Comparison of ENCODE assay signal across 16 mouse cellular contexts in the genomic region with DNA sequence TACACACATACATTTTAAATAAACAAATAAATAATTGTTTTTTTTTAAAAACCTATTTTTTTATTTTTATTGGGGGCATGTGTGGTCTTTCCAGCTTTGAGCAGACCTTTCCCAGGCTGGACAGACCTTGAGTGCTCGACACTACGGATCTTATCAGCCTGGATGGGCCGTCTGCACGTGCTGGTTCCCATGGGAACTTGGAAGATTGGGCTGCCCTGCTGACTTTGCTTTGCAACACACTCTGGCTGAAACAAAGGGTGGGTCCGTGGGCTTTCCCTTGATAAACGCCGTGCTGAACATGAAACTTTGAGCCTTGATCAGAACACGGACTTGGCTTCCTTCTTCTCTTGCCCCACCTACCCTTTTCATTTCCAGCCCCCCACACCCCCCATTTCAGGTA. TPM values are rescaled to one million over a fixed set of nuclear protein-coding genes. Genes with fewer than 3 reads are reported as not detected.
DNase-seq lines count a peak whose midpoint lies in the region; ATAC-seq and TF ChIP-seq lines count a peak whose summit lies in the region.
"Had no signal": no experiment of that assay in that cellular context is flagged by ENCODE, and none has a peak within 500 bp of the region (broad histone marks: within the 10 kb centered on the region; RNA-seq: fewer than 3 reads in every experiment).

No protein-coding gene starts in this region.

- peak; percentile 41; the same call in 1 of the 2 replicates for ATAC-seq in hindbrain, embryonic 16.5 days
- no peak for ATAC-seq in hindbrain, embryonic 12.5 days (ENCODE audit: low FRiP score)

- H3K9me3 ChIP-seq in hindbrain, embryonic 16.5 days (ENCODE audit: control insufficient read depth, low read length): no peaks in the 10 kb centered on the region
- H3K9me3 ChIP-seq in hindbrain, embryonic 12.5 days (replicated peaks): no peaks in the 10 kb centered on the region
- H3K9me3 ChIP-seq: neural tube, embryonic 12.5 days had no signal

- no peak overlapping the region for H3K27ac ChIP-seq in hindbrain, embryonic 16.5 days (ENCODE audit: low read depth, low read length)
- no peak overlapping the region for H3K27ac ChIP-seq in hindbrain, embryonic 12.5 days
- H3K27ac ChIP-seq in small intestine, adult 2 months (ENCODE audit: insufficient read depth, low read depth, low read length): peak overlapping the region; percentile 52
- H3K27ac ChIP-seq: neural tube, embryonic 12.5 days had no signal

- no peak overlapping the region; the same call in 1 of the 2 replicates for H3K9ac ChIP-seq in hindbrain, embryonic 16.5 days (ENCODE audit: low read depth, low read length)
- no peak overlapping the region for H3K9ac ChIP-seq in hindbrain, embryonic 12.5 days
- H3K9ac ChIP-seq: neural tube, embryonic 12.5 days had no signal

- no peak overlapping the region for H3K4me2 ChIP-seq in hindbrain, embryonic 16.5 days (ENCODE audit: low read length)
- no peak overlapping the region for H3K4me2 ChIP-seq in hindbrain, embryonic 12.5 days (replicated peaks)
- H3K4me2 ChIP-seq: midbrain, embryonic 11.5 days; neural tube, embryonic 12.5 days had no signal

- TF ChIP-seq CTCF in small intestine, adult 2 months (IDR thresholded peaks at IDR 0.05; ENCODE audit: extremely low read depth, insufficient read length, insufficient replicate concordance, low read depth, low read length): no peak

- DNase-seq in embryo, embryonic 10 days (ENCODE audit: low spot score): peak; percentile 34
- DNase-seq in embryo, embryonic 11 days: no peak
- DNase-seq in MN1 (ENCODE audit: low spot score): peak; percentile 59
- DNase-seq in kidney, postnatal 10 days: no peak
- DNase-seq in cerebellum, postnatal 4 days (ENCODE audit: low spot score in 2 of 2): no peak
- DNase-seq: lung, adult 2 months; right cerebral cortex, postnatal 25 days; thymus, postnatal 25 days had no signal

- no peaks in the 10 kb centered on the region for H3K27me3 ChIP-seq in hindbrain, embryonic 16.5 days (replicated peaks; ENCODE audit: control insufficient read depth, insufficient read depth, low read length)
- H3K27me3 ChIP-seq in hindbrain, embryonic 12.5 days: no peaks in the 10 kb centered on the region
- H3K27me3 ChIP-seq in small intestine, adult 2 months (ENCODE audit: control insufficient read depth, insufficient read depth, low read length): no peaks in the 10 kb centered on the region
- H3K27me3 ChIP-seq: neural tube, embryonic 12.5 days had no signal

- no peak overlapping the region for H3K4me3 ChIP-seq in hindbrain, embryonic 16.5 days (ENCODE audit: low read length)
- no peak overlapping the region for H3K4me3 ChIP-seq in hindbrain, embryonic 12.5 days
- peak overlapping the region; percentile 54 for H3K4me3 ChIP-seq in small intestine, adult 2 months (ENCODE audit: low read depth, low read length)
- H3K4me3 ChIP-seq: erythroblast, embryonic 14.5 days; neural tube, embryonic 12.5 days had no signal

- no peaks in the 10 kb centered on the region for H3K36me3 ChIP-seq in hindbrain, embryonic 16.5 days (ENCODE audit: control insufficient read depth, insufficient read depth, low read length)
- no peaks in the 10 kb centered on the region for H3K36me3 ChIP-seq in hindbrain, embryonic 12.5 days
- no peaks in the 10 kb centered on the region for H3K36me3 ChIP-seq in small intestine, adult 2 months (ENCODE audit: control insufficient read depth, insufficient read depth, low read length)
- H3K36me3 ChIP-seq: neural tube, embryonic 12.5 days had no signal

- TF ChIP-seq POLR2A in small intestine, adult 2 months (IDR thresholded peaks at IDR 0.05; ENCODE audit: low read depth, low read length): no peak

- no peaks in the 10 kb centered on the region for H3K4me1 ChIP-seq in hindbrain, embryonic 16.5 days (ENCODE audit: control insufficient read depth, insufficient read depth, low read depth, low read length)
- peaks cover 11% of the 10 kb centered on the region for H3K4me1 ChIP-seq in hindbrain, embryonic 12.5 days
- H3K4me1 ChIP-seq in small intestine, adult 2 months (ENCODE audit: control insufficient read depth, insufficient read depth, insufficient read length, low read length): no peaks in the 10 kb centered on the region
- H3K4me1 ChIP-seq: neural tube, embryonic 12.5 days had no signal

- 17% methylated on average over 8 of the region's 8 CpGs for WGBS in hindbrain, embryonic 16.5 days
- WGBS in hindbrain, embryonic 12.5 days: 20% methylated on average over 8 of the region's 8 CpGs
- WGBS in small intestine, adult 2 months: 17% methylated on average over 8 of the region's 8 CpGs

RNA-seq across cellular contexts. Expression of a gene that starts 5.8 kb away (rescaled TPM):
- 86.0 and 94.7 TPM in 2 replicates for polyA plus RNA-seq in hindbrain, embryonic 16.5 days (2015; fragmentation: Nextera tagmentation; extraction: Ambion mirVana)
- 78.0 and 80.0 TPM in 2 replicates for polyA plus RNA-seq in hindbrain, embryonic 12.5 days (2016; fragmentation: Nextera tagmentation; extraction: Ambion mirVana)
- polyA plus RNA-seq in small intestine, adult 2 months (2012; rRNA removed): 351 and 819 TPM in 2 replicates

RNA-seq across cellular contexts. Expression of a gene that starts 20.4 kb away (rescaled TPM):
- 5.6 and 6.8 TPM in 2 replicates for polyA plus RNA-seq in hindbrain, embryonic 16.5 days (2015; fragmentation: Nextera tagmentation; extraction: Ambion mirVana)
- 3.5 and 3.6 TPM in 2 replicates for polyA plus RNA-seq in hindbrain, embryonic 12.5 days (2016; fragmentation: Nextera tagmentation; extraction: Ambion mirVana)
- polyA plus RNA-seq in small intestine, adult 2 months (2012; rRNA removed): 47.5 and 165 TPM in 2 replicates

RNA-seq across cellular contexts. Expression of a gene that starts 27.4 kb away (rescaled TPM):
- polyA plus RNA-seq in hindbrain, embryonic 16.5 days (2015; fragmentation: Nextera tagmentation; extraction: Ambion mirVana): 168 and 175 TPM in 2 replicates
- 135 and 149 TPM in 2 replicates for polyA plus RNA-seq in hindbrain, embryonic 12.5 days (2016; fragmentation: Nextera tagmentation; extraction: Ambion mirVana)
- 59.2 and 86.9 TPM in 2 replicates for polyA plus RNA-seq in small intestine, adult 2 months (2012; rRNA removed)

RNA-seq across cellular contexts. Expression of a gene that starts 27.7 kb away (rescaled TPM):
- 465 and 500 TPM in 2 replicates for polyA plus RNA-seq in hindbrain, embryonic 16.5 days (2015; fragmentation: Nextera tagmentation; extraction: Ambion mirVana)
- 272 and 275 TPM in 2 replicates for polyA plus RNA-seq in hindbrain, embryonic 12.5 days (2016; fragmentation: Nextera tagmentation; extraction: Ambion mirVana)
- polyA plus RNA-seq in small intestine, adult 2 months (2012; rRNA removed): 24.6 and 45.2 TPM in 2 replicates

RNA-seq across cellular contexts. Expression of a gene that starts 31.1 kb away (rescaled TPM):
- not detected in 2 replicates for polyA plus RNA-seq in hindbrain, embryonic 16.5 days (2015; fragmentation: Nextera tagmentation; extraction: Ambion mirVana)
- not detected in 2 replicates for polyA plus RNA-seq in hindbrain, embryonic 12.5 days (2016; fragmentation: Nextera tagmentation; extraction: Ambion mirVana)
- polyA plus RNA-seq in small intestine, adult 2 months (2012; rRNA removed): 0.15 TPM in 1 of 2 replicates, not detected in the other
- polyA plus RNA-seq: C2C12; erythroblast, embryonic 14.5 days; large intestine, adult 2 months; lung, adult 2 months; midbrain, embryonic 11.5 days; neural tube, embryonic 12.5 days had no signal

Comparison
In these comparisons a context has a peak if more than half of its experiments do, and no peak if none do; other contexts are left out.
1. DNase-seq: peak in embryo, embryonic 10 days (single experiment) and MN1 (single experiment); none in embryo, embryonic 11 days (single experiment), kidney, postnatal 10 days (single experiment) and cerebellum, postnatal 4 days (0 of 2).